Mouse (Mus musculus) CH12F3 (cell line): ENCODE measurements around the gene Polr3gl.

ENCODE experiments used
- in situ Hi-C: fragments of 300-500 bp; cut with MboI; formaldehyde crosslinking; loops from 2 replicates; pipeline ENCODE4 v1.14.3; 2020; ENCODE audit warnings: low sequenced_read_pairs

Gene Polr3gl

DNA sequence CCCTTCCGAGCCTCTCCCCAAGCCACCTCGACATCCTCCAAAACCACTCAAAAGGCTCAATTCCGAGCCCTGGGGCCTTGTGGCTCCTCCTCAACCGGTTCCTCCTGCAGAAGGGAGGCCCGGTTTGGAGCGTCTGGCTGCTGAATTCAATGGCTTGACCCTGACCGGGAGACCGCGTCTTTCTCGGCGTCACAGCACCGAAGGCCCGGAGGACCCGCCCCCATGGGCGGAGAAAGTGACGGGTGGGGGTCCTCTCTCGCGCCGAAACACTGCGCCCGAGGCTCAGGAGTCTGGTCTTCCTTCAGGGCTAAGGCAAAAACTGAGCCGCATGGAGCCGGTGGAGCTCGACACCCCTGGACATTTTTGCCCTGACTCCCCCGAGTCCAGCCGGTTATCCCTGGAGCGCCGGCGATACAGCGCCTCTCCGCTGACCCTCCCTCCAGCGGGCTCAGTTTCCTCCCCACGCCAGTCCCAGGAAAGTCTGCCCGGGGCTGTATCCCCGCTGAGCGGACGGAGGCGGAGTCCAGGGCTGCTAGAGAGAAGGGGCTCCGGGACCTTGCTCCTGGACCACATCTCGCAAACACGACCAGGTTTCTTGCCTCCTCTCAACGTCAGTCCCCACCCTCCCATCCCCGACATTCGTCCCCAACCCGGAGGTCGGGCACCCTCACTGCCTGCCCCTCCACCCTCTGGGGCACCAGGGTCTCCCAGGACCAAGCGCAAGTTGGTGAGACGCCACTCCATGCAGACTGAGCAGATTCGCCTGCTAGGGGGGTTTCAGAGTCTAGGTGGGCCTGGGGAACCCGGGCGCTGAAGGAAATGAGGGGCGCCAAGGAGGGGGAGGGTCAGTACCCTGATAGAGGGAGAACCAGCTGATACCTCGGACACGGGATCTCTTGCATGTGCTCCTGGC lies 4.4 kb upstream of the Polr3gl start:
- in situ Hi-C loops, result no loop called here

DNA sequence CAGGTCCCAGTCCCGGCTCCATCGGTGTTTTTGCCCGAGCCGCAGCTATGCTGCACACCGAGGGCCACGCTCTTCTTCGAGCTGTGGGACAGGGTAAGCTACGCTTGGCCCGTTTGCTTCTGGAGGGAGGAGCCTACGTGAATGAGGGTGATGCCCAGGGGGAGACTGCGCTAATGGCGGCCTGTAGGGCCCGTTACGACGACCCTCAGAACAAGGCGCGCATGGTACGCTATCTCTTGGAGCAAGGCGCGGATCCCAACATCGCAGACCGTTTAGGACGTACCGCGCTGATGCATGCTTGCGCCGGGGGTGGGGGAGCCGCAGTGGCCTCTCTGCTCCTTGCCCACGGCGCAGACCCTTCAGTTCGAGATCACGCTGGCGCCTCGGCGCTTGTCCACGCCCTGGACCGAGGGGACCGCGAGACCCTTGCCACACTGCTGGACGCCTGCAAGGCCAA lies 3.5 kb upstream of the Polr3gl start:
- in situ Hi-C loops, result no loop called here

DNA sequence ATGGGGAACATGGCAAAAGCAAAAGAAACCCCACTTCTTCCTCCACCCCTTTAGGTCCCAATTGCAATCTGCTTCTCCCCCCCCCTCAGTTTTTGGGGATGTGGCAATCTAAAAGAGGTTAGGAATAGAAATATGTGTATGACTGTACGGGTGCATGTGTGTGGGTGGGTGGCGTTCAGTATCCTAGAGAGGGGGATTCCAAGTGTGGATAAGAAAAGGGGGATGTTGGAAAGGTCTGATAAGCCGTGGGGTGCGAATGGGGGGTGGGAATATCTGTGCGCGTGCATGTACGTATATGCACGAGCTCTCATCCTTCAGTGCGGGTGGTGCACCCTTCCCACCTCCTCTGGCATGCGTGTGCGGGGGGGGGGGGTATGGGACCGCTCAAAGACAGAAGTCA lies 2.9 kb upstream of the Polr3gl start:
- in situ Hi-C loops, result no loop called here

DNA sequence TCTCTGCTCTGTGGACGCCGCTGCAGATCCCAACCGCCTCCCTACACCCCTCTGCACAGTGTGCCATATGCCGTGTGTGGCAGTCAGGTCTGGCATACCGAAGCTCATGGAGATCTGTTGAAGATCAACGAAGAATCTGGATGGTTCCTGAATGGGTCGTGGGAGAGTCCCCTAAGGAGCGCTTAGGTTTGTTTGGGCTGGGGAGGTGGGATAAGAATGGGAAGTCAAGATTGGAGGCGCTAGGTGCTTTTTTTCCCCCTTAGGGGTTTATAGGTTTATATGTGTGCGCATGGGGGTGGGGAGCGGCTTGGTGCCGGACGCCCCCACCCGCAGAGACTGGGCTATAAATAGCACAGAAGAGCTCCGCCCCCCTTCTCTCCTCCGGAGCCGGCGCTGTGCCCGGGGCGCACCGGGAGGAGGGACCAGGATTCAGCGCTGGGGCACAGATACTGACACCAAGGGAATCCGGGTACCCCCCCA lies 2.3 kb upstream of the Polr3gl start, which contains the start of gene Ankrd34a:
Gene Ankrd34a (plus strand): TSS at position 409 of the 480 bp plus-strand sequence.
- in situ Hi-C loops, result no loop called here

DNA sequence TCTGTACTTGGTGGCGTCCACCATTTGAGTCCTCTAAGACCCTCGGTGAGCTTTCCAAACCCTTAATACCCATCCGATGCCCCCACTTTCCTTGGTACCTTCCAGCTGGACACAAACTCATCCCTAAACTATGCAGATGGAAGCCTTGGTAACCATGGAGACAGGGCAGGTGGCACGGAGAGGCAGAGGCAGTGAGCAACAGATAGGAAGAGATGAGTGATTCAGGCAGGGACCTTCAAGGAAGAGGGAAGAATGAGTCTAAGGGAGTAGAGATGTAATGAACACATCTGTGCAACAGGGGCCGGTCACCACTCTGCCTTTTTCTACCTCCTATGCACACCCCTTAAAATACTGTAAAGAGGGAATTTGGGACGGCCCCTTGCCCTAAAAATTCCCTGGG lies 1.7 kb upstream of the Polr3gl start:
- in situ Hi-C loops, result no loop called here

DNA sequence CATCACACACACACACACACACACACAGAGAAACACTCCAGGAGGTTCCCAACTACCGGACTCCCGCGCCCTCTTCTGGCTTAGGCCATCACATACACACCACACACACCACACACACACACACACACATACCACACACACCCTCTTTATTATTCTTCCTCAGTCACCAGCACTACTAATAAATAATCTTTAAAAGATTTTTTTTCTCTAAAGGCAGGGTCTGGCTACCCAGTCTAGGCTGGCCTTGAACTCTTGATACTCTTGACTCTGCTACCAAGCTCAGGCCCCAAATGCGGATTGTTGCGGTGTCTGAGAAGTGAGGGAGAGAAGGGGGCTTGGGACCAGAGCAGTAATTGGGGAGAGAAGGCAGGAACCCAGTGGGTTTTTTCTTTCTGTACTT lies 870 bp upstream of the Polr3gl start:
- in situ Hi-C loops, result no loop called here

DNA sequence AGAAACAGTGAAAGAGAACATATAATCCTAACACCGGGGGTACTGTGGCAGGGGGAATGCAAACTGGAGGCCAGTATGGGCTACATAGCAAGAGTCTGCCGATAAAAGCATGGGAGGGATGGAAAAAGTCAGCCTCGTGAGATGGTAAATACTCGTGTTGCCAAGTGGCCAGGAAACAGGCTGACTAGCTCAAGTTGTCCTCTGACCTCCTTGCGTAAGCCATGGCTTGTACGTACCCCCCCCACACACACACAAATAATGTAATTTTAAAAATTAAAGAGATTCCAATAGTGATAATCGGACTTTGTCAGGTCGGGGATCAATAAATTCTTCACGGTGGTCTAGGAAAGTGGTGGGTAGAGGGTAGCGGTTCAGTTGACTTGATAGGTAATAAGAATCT lies 607 bp downstream of the Polr3gl start:
- in situ Hi-C loops, result no loop called here

DNA sequence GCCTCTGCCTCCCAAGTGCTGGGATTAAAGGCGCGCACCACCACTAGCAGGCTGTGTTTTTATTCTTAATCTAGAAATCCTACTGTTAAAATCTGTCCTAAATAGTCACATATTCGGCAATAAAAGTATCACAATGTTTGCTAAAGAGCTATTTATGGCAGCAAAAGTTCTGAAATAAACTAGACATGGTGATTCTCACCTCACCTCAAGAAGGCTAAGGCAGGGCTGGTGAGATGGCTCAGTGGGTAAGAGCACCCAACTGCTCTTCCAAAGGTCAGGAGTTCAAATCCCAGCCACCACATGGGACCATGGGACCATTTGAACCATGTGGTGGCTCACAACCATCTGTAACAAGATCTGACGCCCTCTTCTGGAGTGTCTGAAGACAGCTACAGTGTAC lies 3.3 kb downstream of the Polr3gl start:
- in situ Hi-C loops, result no loop called here

DNA sequence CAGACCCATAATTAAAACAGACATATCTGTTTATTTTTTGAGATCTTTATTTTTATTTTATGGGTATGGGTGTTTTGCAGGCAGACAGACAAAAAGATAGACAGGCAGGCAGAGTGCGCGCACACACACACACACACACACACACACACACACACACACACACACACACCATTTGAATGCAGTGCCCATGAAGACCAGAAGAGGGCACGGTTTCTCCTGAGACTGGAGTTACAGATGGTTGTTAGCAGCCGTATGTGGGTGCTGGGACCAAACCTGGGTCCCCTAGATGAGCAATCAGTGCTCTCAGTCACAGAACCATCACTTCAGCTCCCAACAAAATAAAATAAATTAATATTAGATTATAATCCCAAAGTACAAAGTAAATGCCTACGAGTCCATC lies 10.6 kb downstream of the Polr3gl start:
- in situ Hi-C loops, result loop anchor here (5.0 kb wide), 1 partner anchor 36 kb away; no protein-coding TSS in a partner anchor

DNA sequence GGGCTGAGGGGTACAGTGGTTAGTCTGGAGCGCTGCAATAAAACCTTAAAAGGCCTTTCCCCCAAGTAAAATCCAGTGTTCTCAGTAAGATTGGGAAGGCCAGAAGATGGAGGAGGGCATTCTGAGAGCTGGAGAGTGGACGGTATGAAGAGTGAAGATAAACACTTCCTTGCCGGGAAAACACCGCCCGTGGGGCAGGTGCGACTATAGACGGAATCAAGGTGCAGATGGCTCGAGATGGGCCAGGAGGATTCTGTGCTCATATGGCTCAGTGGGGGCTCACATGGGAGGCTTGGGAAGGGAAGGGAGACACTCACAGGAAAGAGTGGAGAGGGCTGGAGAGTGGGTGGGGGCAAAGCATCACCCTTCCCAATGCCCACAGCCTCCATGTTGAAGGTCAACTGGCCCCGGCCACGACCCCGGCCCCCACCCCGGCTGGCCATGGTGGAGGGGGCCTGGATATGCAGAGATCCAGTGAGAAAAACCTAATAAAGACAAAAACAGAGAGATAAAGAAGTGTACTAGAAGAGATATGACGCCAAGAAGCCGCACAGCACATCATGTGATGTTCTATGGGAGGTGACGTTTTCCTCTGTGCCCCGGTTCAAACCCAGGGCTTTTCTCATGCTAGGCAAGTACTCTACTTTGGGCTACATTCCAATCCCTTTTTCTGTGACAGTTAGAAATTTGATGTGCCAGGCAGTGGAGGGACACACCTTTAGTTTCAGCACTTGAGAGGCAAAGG lies 12.0 kb downstream of the Polr3gl start:
- in situ Hi-C loops, result loop anchor here (5.0 kb wide), 1 partner anchor 35 kb away; no protein-coding TSS in a partner anchor

DNA sequence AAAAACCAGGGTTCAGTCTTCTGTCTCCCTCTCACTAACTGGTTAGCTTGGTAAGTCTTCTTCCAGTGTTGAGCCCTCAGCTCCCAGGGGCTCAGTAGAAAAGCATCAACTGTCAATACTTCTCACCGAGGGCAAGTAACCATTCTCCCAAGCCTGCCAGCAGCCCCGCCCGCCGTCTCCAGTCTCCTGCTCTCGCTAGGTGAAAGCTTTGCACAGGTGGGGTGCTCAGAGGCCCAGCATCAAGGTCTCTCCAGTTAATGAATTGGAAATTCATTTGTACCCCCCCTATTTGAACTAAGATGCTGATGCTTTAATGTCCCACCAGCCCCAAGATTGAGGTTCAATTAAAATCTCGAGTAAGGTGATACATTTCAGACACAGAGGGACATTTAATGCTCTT lies 12.8 kb downstream of the Polr3gl start:
- in situ Hi-C loops, result loop anchor here (5.0 kb wide), 1 partner anchor 34 kb away; no protein-coding TSS in a partner anchor

DNA sequence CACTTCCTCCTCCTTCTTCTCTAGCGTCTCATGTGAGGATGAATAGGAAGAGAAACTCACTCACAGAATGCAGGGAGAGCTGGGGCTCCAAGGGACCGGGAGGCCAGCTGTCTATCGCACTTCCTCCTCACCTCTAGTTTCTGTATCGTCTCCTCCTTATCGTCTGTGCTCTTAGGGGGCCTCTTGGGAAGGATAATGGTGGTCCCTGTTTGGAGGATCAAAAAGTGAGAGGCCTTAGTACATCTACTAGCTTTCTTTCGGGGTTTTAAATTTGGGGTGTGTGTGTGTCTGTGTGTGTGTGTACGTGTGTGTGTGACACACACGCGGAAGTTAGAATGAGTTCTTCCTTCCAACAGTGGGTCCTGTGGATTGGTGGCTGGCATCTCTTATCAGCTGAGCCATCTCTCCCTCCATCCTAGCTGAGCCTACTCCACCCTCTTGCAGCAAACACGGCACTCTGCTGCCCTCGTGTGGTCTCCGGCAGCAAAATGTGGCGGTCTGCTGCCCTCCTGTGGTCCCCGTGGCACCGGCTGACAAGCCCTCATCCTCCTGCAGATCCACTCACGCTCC lies 14.0 kb downstream of the Polr3gl start:
- in situ Hi-C loops, result loop anchor here (5.0 kb wide), 1 partner anchor 33 kb away; no protein-coding TSS in a partner anchor

DNA sequence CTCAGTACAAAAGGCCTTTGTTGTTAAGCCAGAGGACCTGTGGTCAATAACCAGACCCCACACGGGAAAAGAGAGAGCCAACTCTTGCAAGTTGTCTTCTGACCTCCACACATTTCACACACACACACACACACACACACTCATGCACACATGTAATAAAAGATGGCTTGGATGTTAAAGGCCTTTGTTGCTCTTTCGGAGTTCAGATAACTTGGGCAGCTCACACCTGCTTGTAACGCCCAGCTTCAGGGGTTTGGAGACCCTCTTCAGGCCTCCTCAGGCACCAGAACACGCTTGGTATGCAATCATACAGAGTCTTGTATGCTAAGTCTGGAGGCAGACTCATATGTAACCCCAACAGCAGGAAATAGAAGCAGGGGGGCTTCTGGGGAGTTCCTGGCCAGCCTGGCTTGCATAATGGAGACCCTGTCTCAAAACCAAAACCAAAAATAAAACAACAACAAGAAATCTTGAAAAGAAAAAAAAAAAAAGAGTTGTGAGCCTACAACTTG lies 14.7 kb downstream of the Polr3gl start:
- in situ Hi-C loops, result no loop called here

DNA sequence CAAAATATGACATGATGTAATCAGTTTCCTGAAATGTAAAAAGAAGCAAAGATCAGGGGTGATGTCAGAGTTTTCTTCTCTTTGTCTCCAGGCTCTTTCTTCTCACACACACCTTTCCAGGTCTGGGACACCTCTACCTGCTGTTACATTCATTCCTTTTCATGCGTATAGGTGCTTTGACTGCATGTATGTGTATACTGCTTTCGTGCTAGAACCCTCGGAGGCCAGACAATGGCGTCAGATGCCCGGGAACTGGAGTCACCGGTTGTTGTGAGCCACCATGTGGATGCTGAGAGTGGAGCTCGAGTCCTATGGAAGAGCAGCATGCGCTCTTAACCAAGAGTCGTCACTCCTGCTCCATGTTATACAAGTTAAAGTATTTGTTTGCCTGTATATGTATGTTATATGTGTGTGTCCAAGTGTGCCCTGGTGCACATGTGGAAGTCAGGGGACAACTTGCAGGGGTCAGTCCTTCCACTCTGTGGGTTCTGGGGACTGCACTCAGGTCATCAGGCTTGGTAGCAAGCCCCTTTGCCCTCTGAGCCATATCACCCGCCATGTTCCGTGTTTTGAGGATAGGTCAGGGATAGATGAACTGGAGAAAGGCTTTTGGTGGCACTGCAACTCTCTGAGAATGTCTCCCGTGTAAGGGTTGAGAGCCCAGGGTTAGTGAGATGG lies 15.3 kb downstream of the Polr3gl start:
- in situ Hi-C loops, result no loop called here

DNA sequence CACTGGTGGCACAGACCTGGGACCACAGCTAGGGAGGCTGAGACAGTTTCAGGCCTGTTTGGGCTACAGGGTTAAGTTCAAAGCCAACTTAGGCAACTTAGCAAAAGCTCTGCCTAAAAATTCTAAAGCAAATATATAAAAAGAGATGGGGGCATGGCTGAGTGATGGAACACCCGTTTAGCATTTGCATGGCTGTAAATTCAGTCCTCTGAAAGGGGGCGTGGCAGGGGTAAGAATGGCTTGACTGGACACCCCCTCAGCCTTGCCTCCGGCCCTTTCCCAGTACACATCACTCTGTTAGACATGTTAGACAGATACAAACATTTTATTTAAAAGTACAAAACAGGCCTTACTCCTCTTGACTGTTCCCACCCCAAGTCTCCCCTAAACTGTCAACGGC lies 16.4 kb downstream of the Polr3gl start:
- in situ Hi-C loops, result no loop called here

DNA sequence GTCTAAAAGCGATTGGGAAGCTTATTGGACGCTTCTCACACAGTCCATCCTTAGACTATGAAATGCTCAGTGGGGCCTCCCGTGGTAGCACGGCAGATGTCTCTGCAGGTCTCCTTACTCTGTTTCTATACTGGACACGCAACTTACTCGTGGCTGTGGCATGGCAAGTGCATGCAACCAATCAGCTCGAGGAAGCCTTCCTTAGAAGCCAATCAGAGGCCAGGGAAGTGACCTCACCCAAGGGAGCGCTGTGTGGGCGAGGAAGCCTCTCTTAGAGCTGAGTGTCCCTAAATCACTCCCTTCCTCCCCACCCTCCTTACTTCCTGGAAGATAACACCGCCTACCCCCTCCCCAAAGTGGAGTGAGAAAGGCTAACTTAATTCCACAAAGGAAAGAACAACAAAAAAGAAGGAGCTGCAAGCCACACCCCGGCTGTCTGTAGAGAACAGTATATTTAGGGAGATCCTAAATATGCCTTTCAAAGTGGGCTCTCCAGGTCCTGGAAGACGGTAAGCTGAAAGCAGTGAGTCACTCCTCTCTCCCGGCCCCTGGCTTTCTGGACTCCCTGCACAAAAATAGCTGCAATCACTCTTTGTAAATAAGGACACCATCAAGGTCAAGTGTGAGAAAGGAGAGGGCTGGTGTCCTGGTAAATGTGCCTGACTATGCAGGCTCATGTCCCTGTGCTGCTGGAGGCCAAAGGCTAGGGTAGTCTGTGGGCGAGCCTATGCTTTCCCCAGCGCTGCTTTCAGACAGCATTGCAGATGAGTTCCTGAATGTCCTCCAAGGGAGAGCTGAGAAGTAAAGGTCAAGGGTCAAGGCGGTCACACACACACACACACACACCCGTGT lies 17.1 kb downstream of the Polr3gl start, which contains the start of gene Gm16253:
Gene Gm16253 (plus strand): TSS at position 295 of the 852 bp plus-strand sequence.
- in situ Hi-C loops, result no loop called here

DNA sequence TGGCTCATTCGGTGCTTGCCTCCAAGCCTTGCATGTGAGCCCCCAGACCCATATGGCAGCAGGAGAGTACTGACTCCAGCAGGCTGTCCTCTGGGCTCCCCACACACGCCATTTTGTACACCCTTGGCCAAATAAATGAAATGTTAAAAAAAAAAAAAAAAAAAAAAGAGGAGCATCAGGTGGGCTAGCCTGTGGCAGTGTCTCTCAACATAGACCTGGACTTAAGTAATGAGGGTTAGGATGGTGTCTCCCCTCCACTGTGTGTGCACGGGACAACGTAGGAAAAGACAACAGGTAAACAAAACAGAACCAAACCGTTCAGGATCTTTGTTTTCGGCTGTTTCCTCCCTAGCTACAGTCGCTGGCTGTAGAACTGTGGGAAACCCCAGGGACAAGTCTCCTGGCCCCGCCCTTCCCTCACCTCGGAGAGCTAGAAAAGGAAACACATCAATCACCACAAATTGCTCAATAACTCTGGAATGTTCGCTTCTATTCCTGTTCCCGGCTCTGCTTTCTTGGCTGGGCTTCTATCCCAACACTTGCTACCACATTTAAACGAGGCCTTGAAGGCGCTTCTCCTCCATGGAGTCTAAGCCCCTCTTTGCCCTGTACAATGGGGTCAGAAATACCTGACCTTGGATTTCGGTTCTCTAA lies 17.8 kb downstream of the Polr3gl start:
- in situ Hi-C loops, result no loop called here

DNA sequence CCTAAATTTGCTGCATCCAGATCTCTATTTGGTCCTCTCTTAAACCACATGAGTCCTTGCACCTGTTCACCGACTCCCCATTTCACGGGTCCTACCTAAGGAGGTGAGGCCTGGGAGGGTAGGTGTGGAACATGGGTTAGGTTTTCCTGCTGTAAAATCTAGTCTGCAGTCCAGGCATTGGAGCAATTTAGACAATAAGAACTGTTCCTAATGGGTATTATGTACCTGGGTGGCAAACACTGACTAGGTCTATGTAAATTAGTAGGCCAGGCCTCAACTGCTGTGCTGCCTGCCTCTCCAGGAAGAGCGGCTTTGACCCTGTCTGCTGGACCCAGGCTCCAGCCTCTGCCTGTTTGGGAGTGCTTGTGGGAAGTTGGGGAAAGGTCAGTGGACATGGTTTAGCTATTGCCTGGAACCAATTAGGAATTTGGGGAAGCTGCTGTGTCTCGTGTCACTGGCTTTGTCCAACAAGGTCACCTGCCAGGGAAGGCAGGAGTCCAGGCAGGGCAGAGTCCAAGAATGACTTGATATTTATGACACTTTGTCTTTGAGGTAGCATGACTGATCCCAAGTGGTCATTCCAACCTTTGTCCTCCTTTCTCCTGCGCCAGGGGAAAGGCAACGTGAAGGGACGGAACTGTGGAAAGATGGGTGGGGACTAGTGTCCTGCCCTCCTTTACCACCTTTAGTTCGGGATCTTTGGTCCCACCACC lies 18.6 kb downstream of the Polr3gl start:
- in situ Hi-C loops, result no loop called here
